Mouse (Mus musculus) layer of hippocampus, postnatal 10 days (tissue): ENCODE data around the gene Lrp1. TPM values are rescaled to one million over a fixed set of nuclear protein-coding genes. Genes with fewer than 3 reads are reported as not detected.
"Not testable (repeated sequence)": the region's sequence is repeated elsewhere in the genome, so short reads cannot be mapped to it uniquely, and the experiment has no call there.

Experiments used
- DNase-seq, 2 experiments: peaks; one replicate each; pipeline ENCODE4 v3.0.0; 2021; ENCODE audit warnings: low spot score in 2 of 2
- long read RNA-seq: library from polyadenylated mRNA; stranded (forward); transcript quantifications from one replicate; pipeline ENCODE4 v2.0.0, GENCODE M21; 2023
- total RNA-seq, 2 experiments: library from RNA; stranded (reverse); gene quantifications; 2 replicates each; pipeline ENCODE4 v1.2.3; 2021

Lrp1 gene
- total RNA-seq: 100 to 1,000 TPM; 263 to 291 TPM
- long read RNA-seq, partial matches to known transcripts: 69 of 74 reads
- long read RNA-seq, other reads (novel, unspliced or antisense): 4 of 74 reads

DNA sequence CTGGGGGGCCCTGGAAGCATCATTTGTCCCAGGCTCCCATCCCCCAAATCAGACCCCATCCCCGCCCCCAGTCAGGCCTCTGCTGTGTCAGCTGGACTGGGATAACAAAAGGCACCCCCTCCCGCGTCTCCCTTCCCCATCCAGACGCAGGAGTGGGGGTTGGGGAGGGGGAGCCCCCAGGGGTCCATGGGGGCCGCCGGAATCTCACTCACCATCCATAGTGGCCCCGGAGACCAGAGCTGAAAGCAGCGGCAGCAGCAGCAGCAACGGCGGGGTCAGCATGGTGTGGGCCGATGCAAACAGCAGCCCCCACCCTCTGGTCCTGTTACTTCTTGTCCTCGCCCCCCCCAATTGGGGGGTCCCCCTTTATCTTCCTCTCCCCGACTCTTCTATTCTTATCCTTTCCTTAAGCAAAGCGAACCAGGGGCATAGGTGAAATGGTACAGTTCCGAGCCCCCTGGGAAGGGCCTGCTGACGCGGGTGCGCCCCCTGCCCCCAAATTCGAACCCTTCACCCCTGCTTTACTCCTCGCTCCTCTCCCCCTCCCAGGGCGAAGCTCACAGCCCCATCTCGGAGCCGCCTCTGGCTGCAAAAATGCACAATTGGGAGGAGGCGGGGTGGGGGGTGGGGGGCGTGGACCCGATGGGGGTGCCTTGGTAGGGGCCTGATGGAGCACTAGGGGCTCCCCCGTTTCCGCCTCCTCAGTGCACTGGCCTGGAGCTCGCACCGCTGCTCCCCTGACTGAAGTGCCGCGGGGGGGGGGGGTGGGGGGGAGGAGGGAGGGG is at the start of gene Lrp1:
TSS of gene Lrp1 (minus strand) at position 743 of the 785 bp plus-strand sequence.
- DNase-seq: peak; percentile 59 to 70

GRCm38 (mm10) chr10:127670185-127670584 is 49.2 kb upstream of the Lrp1 start:
- no peak for DNase-seq

GRCm38 (mm10) chr10:127669170-127669569 is 48.2 kb upstream of the Lrp1 start:
- peak; percentile 42 to 54 for DNase-seq

GRCm38 (mm10) chr10:127668093-127669050 is 47.4 kb upstream of the Lrp1 start, which contains the start of gene Nab2:
Gene Nab2, minus strand, starts transcription at chr10:127668568.
- DNase-seq: peak; percentile 60 to 66

GRCm38 (mm10) chr10:127667269-127668092 is 46.5 kb upstream of the Lrp1 start:
- peak; percentile 65 to 68 for DNase-seq

DNA sequence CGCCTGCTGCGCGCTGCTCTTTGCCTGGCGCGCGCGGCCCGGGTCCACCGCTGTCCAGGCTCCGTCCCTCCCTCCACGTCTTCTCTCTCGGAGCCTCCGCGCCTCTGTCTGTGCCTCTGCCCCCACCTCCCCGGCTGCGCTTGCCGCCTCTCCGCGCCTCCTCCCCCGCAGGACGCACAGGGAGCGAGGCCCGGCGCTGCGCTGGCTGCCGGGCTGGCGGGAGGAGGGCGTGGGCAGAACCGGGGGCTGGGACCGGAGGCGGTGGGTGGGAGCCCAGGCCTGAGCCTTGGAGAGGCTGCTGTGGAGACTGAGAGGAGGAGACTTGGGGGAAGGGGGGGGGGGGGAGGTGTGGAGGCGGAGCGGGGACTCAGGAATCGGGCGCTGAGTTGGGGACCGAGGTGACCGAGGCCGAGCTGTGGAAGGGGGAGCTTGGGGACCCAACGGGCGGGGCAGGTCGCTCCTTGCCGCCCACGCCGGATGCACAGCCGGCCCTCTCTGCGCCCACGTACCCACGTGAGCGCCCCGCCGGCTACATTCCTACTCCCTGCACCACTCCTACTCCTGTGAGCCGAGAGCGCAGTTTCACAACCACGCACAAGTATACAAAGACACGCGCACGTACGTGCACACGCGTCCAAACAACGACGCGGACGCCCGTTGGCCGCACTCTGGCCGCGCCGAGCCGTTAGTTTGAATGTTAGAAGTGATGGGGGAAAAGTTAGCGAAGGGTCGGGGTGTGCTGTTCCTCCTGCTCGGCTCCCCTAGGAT is 45.7 kb upstream of the Lrp1 start, which contains the start of gene Nemp1:
TSS of gene Nemp1 (plus strand) at position 401 of the 768 bp plus-strand sequence.
- DNase-seq: peak; percentile 65 to 74

GRCm38 (mm10) chr10:127665366-127666181 is 44.6 kb upstream of the Lrp1 start:
- peak in 1 of 2 experiments; percentile 16 for DNase-seq

- no peak for DNase-seq
Observed at GRCm38 (mm10) chr10:127664891-127665290, 43.9 kb upstream of the Lrp1 start.

DNA sequence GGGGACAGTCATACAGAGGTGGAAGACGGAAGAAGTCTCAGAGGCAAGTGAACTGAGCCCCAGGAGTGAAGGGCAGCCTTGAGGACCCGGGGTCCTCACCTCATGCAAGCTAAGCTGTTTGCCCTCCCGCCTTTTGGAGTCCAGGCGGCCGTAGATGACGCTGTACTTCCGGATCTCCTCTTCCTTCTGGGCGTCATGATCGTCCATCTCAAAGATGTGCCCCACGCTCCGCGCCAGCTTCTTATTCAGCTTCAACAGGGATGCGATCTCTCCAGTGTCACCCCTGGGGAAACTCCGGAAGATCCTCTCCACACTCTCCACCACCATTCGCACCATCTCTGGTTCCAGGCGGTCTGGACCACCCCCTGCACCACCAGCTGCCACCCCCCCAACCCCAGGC is 43.2 kb upstream of the Lrp1 start:
- no peak for DNase-seq

DNA sequence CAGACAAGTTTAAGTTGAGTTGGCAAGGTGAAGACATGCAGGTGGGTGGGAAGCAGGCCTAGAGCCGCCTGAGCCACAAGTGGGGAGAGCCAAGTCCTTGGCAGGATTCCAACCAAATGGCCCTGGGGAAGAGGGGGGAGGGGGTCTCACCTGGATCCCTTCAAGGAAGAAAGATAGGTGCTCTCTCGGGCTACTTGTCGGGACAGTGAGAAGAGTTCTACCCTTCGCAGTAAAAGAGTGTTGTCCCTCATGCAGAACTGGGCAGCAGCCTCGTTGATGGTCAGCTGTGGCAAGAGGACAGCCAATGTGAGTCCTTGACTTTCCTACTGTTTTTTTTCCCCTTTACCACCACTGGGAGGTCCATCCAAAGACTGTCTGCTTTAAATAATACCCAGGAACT is 42.6 kb upstream of the Lrp1 start:
- DNase-seq: no peak

DNA sequence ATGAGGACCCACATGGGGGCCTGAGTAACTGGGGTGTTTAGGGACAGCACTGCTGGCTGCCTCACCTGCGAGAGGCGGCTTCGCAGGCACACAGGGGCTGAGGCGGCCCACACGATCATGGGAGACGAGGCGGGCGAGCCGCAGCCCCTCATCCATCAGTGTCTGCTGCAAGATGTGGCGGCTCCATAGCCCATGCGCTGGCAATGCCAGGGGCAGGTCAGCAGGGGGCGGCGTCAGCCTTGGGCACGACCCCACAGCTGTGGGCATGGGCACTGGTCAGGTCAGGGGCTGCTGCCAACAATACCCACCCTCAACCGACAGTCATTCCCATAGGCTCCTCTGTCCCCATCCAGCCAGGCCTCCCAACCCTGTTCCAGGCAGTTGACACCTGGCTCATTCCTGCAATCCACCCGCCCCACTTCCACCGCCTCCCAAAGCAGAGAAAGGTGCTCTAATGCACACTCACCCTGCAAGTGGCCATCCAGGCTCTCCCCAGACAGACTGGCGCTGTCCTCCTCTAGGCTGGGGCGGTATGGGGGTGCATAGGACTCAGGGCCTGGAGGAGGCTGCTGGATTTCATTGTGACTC is 41.8 kb upstream of the Lrp1 start:
- DNase-seq: peak; percentile 37 to 51

DNA sequence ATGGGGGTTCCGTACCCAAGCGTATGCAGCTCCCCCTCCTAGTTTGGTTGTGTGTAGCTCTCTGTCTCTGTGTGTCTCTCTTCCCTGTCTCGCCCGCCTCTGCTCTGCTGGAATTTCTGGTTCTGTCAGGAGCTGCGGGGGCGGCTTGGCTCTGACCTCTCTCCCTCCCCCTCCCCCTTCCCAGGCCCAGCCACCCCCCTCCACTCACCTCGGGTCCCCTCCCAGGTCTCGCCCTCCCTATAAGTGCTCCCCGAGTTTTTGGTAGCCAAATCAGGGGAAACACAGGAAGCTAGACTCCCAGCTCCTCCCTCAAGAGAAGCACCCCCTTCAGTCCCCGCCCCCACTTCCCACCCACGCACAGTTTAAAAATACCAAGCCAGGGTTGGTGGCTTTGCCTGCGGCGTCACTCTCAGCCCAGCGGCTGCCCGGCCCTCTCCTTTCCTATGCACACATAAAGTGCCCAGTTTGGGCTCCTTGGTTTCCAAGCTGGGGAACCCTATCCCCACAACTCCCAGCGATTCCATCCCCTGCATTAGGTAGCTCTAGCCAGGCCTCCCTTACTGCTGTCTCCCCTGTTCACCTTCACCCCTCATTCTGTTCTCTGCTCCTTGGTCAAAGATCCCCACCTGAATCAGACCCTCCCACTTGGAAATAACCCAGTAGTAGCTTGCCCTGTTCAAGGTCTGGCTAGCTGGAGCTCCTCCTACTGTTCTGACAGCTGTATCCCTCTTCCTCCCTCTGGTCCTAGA is 41.1 kb upstream of the Lrp1 start:
- peak; percentile 31 to 48 for DNase-seq

GRCm38 (mm10) chr10:127661291-127661914 is 40.5 kb upstream of the Lrp1 start:
- DNase-seq: peak in 1 of 2 experiments; percentile 31

DNA sequence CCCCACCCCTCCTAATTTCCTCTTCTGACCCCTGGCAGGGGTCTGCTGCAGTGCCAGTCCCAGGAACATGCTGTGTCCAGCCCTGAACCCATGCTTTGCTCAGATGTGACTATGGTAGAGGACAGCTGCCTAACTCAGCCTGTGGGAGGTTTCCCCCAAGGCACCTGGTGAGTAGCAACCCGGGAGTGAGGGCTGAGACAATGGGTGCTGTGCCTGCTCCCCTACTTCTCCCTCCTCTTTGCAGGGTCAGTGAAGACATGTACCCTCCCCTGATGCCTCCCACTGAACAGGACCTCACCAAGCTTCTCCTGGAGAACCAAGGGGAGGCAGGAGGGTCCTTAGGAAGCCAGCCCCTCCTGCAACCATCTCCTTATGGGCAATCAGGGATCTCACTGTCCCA is 38.6 kb upstream of the Lrp1 start:
- no peak for DNase-seq

- no peak for DNase-seq
Observed at GRCm38 (mm10) chr10:127658076-127658475, 37.1 kb upstream of the Lrp1 start.

DNA sequence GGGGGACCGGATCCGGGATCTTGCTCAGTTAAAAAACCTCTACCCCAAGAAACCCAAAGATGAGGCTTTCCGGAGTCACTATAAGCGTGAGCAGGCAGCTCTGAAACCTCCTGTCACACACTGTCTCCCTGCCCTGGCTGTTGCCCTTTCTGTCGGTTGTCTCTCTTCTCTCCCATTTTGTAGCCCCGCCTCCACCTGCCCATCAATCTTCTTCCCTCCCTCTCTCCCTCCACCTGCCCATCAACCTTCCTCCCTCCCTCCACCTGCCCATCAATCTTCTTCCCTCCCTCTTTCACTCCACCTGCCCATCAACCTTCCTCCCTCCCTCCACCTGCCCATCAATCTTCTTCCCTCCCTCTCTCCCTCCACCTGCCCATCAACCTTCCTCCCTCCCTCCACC is 36.7 kb upstream of the Lrp1 start:
- DNase-seq: not testable (repeated sequence)

- DNase-seq: no peak
Observed at GRCm38 (mm10) chr10:127654970-127655579, 34.1 kb upstream of the Lrp1 start.
